Mouse (Mus musculus) testis, adult 2 months (tissue): ENCODE data around the gene Clstn3.

Experiments
- CTCF ChIP-seq: fragments of 200-500 bp; IDR thresholded peaks from 2 replicates; pipeline ENCODE4 v1.5.1; 2012; ENCODE audit warnings: low read depth, mild to moderate bottlenecking, inconsistent platforms, low read length, moderate library complexity; ENCODE audit not compliant: control insufficient read depth, insufficient read depth, insufficient replicate concordance
- POLR2A ChIP-seq: fragments of 200-500 bp; IDR thresholded peaks from 2 replicates; pipeline ENCODE4 v1.6.1; 2012; ENCODE audit warnings: low read depth, mild to moderate bottlenecking, inconsistent platforms, low read length, moderate library complexity; ENCODE audit not compliant: control insufficient read depth

- no peak for TF ChIP-seq POLR2A
- no peak for TF ChIP-seq CTCF
Measured at GRCm38 (mm10) chr6:124427289-124427688, 37.3 kb downstream of the Clstn3 start.
